Mouse (Mus musculus) bone marrow, adult 2 months (tissue): ENCODE data around the gene Notum.

ENCODE experiments used
- CTCF ChIP-seq: fragments of 200-500 bp; IDR thresholded peaks from 2 replicates; pipeline ENCODE4 v1.5.1; 2011; ENCODE audit warnings: low read length, control low read depth; ENCODE audit not compliant: control insufficient read depth, insufficient read depth
- POLR2A ChIP-seq: fragments of 200-500 bp; IDR thresholded peaks from 2 replicates; pipeline ENCODE4 v1.6.1; 2011; ENCODE audit warnings: low read depth, mild to moderate bottlenecking, control low read depth, low read length, borderline replicate concordance; ENCODE audit not compliant: control insufficient read depth

GRCm38 (mm10) chr11:120606764-120607163 is 54.2 kb downstream of the Notum start:
- TF ChIP-seq CTCF, result no peak
- no peak for TF ChIP-seq POLR2A
